In the genomic region with DNA sequence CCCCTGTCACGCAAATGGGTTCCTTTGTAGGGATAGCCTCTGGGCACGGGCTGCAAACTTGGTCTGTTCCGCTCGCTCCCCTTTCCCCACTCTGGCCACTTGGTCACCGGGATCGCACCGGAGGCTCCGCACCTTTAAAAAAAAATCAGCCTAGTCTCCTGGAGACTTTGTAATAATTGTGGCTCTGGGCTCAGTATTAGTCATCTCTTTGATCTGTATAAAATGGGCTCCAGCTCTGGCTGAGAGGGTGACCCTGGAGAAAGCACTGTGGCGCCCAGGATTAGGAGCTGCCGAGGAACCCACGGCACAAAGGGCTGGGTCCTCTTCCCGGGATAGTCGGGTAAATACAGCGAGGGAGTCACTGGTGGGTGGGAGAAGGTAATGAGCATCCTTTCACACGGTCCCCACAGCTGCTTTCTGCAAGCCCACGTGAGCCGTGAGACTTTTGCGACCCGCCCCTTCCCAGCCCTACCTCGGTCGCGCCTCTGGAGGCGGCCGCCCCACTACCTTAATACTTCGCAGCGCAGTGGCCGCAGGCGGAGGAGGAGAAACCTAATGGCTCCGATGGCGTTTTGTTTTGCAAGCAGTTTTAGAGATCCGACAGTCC, we compare ENCODE assay signal across 8 mouse cellular contexts. TPM values are rescaled to one million over a fixed set of nuclear protein-coding genes. Genes with fewer than 3 reads are reported as not detected.
DNase-seq lines count a peak whose midpoint lies in the region; ATAC-seq and TF ChIP-seq lines count a peak whose summit lies in the region.

No protein-coding gene starts in this region.

- no peak overlapping the region for H3K27ac ChIP-seq in thymus, adult 2 months (ENCODE audit: control insufficient read depth, insufficient read depth, low read length)
- no peak overlapping the region for H3K27ac ChIP-seq in forebrain, embryonic 12.5 days
- 0 out of 2 replicates have a peak overlapping the region, but pooled peaks have one; percentile 45 for H3K27ac ChIP-seq in liver, embryonic 15.5 days (replicated peaks)
- H3K27ac ChIP-seq in neural tube, embryonic 11.5 days (ENCODE audit: low read depth, low read length) = no peak overlapping the region

- WGBS in thymus, adult 2 months = 3% methylated on average over 31 of the region's 31 CpGs
- under 1% methylated on average over 31 of the region's 31 CpGs for WGBS in forebrain, embryonic 12.5 days
- 2% methylated on average over 31 of the region's 31 CpGs for WGBS in liver, embryonic 15.5 days (ENCODE audit: insufficient replicate concordance)
- WGBS in neural tube, embryonic 11.5 days = under 1% methylated on average over 31 of the region's 31 CpGs

- no peak for DNase-seq in thymus, adult 2 months
- no peak for DNase-seq in thymus, adult 18-20 months
- peak; percentile 27 for DNase-seq in induced T-regulatory cell, adult 2 months (ENCODE audit: low read depth)
- DNase-seq in neural tube, embryonic 11.5 days (ENCODE audit: low spot score) = peak; percentile 63
- DNase-seq in gastrocnemius, postnatal 10 days = no peak
- no peak for DNase-seq in cerebellum, adult 9-10 months

- no peaks in the 10 kb centered on the region for H3K9me3 ChIP-seq in forebrain, embryonic 12.5 days
- no peaks in the 10 kb centered on the region for H3K9me3 ChIP-seq in liver, embryonic 15.5 days (replicated peaks)
- no peaks in the 10 kb centered on the region for H3K9me3 ChIP-seq in neural tube, embryonic 11.5 days (ENCODE audit: control insufficient read depth, low read length)

- no peak for TF ChIP-seq CTCF in thymus, adult 2 months (IDR thresholded peaks at IDR 0.05; ENCODE audit: borderline replicate concordance, control insufficient read depth, extremely low read depth, insufficient read depth, low read length, poor library complexity)

- peak overlapping the region; percentile 67 for H3K4me2 ChIP-seq in forebrain, embryonic 12.5 days
- peak overlapping the region; percentile 62 for H3K4me2 ChIP-seq in liver, embryonic 15.5 days
- H3K4me2 ChIP-seq in neural tube, embryonic 11.5 days (ENCODE audit: low read depth) = peak overlapping the region; percentile 65

- H3K27me3 ChIP-seq in thymus, adult 2 months (ENCODE audit: control insufficient read depth, insufficient read depth, low read length) = peaks cover 19% of the 10 kb centered on the region
- H3K27me3 ChIP-seq in forebrain, embryonic 12.5 days = peaks cover 78% of the 10 kb centered on the region
- peaks cover 65% of the 10 kb centered on the region for H3K27me3 ChIP-seq in liver, embryonic 15.5 days
- peaks cover 47% of the 10 kb centered on the region for H3K27me3 ChIP-seq in neural tube, embryonic 11.5 days (ENCODE audit: control insufficient read depth, insufficient read depth, low read length)

- no peak overlapping the region for H3K9ac ChIP-seq in forebrain, embryonic 12.5 days
- peak overlapping the region; percentile 39; the same call in 1 of the 2 replicates for H3K9ac ChIP-seq in liver, embryonic 15.5 days
- no peak overlapping the region for H3K9ac ChIP-seq in neural tube, embryonic 11.5 days (ENCODE audit: low read length)

- H3K36me3 ChIP-seq in thymus, adult 2 months (ENCODE audit: control insufficient read depth, insufficient read depth, low read length) = no peaks in the 10 kb centered on the region
- H3K36me3 ChIP-seq in forebrain, embryonic 12.5 days (replicated peaks) = no peaks in the 10 kb centered on the region
- no peaks in the 10 kb centered on the region for H3K36me3 ChIP-seq in liver, embryonic 15.5 days (replicated peaks)
- H3K36me3 ChIP-seq in neural tube, embryonic 11.5 days (ENCODE audit: control insufficient read depth, insufficient read depth, low read length) = no peaks in the 10 kb centered on the region

- peak overlapping the region; percentile 26 for H3K4me3 ChIP-seq in thymus, adult 2 months (ENCODE audit: control insufficient read depth, insufficient read depth, low read length)
- peak overlapping the region; percentile 45 for H3K4me3 ChIP-seq in forebrain, embryonic 12.5 days (replicated peaks)
- H3K4me3 ChIP-seq in liver, embryonic 15.5 days (replicated peaks) = peak overlapping the region; percentile 54
- peak overlapping the region; percentile 36 for H3K4me3 ChIP-seq in neural tube, embryonic 11.5 days (ENCODE audit: low read depth, low read length)

- TF ChIP-seq POLR2A in thymus, adult 2 months (IDR thresholded peaks at IDR 0.05; ENCODE audit: control insufficient read depth, extremely low read depth, insufficient read depth, low read length, poor library complexity) = no peak

- H3K4me1 ChIP-seq in thymus, adult 2 months (replicated peaks; ENCODE audit: control insufficient read depth, insufficient read depth, low read length) = peaks cover 8% of the 10 kb centered on the region
- H3K4me1 ChIP-seq in forebrain, embryonic 12.5 days = peaks cover 24% of the 10 kb centered on the region
- H3K4me1 ChIP-seq in liver, embryonic 15.5 days (replicated peaks) = peaks cover 11% of the 10 kb centered on the region; the same call in 1 of the 2 replicates
- H3K4me1 ChIP-seq in neural tube, embryonic 11.5 days (ENCODE audit: control insufficient read depth, insufficient read depth, low read length) = peaks cover 5% of the 10 kb centered on the region; the same call in 1 of the 2 replicates

- peak; percentile 51; the same call in 1 of the 2 replicates for ATAC-seq in forebrain, embryonic 12.5 days (ENCODE audit: low FRiP score)
- ATAC-seq in liver, embryonic 15.5 days (ENCODE audit: insufficient read depth) = no peak
- ATAC-seq in neural tube, embryonic 11.5 days (ENCODE audit: insufficient read depth, low FRiP score, low TSS enrichment) = peak; percentile 52; the same call in 1 of the 2 replicates

RNA-seq across cellular contexts. Expression of gene Dsp, which starts 1.4 kb away (rescaled TPM):
- 10.2 and 10.6 TPM in 2 replicates for polyA plus RNA-seq in thymus, adult 2 months (2012; rRNA removed)
- polyA plus RNA-seq in forebrain, embryonic 12.5 days (2016; fragmentation: Nextera tagmentation; extraction: Ambion mirVana) = 0.64 and 1.1 TPM in 2 replicates
- polyA plus RNA-seq in liver, embryonic 15.5 days (2015; fragmentation: Nextera tagmentation; extraction: Ambion mirVana) = 1.6 and 1.7 TPM in 2 replicates
- 1.1 TPM in 2 replicates for polyA plus RNA-seq in neural tube, embryonic 11.5 days (2014; fragmentation: Nextera tagmentation; extraction: Ambion mirVana)
- total RNA-seq in gastrocnemius, postnatal 10 days (2021) = under 1 TPM; 0.19 to 0.20 TPM

RNA-seq across cellular contexts. Expression of gene Snrnp48, which starts 52.2 kb away (rescaled TPM):
- 65.1 and 69.5 TPM in 2 replicates for polyA plus RNA-seq in thymus, adult 2 months (2012; rRNA removed)
- polyA plus RNA-seq in forebrain, embryonic 12.5 days (2016; fragmentation: Nextera tagmentation; extraction: Ambion mirVana) = 38.5 and 41.9 TPM in 2 replicates
- 11.0 and 11.1 TPM in 2 replicates for polyA plus RNA-seq in liver, embryonic 15.5 days (2015; fragmentation: Nextera tagmentation; extraction: Ambion mirVana)
- 33.2 and 35.3 TPM in 2 replicates for polyA plus RNA-seq in neural tube, embryonic 11.5 days (2014; fragmentation: Nextera tagmentation; extraction: Ambion mirVana)
- 10 to 100 TPM in 1 of 2 experiments, 1 to 10 TPM in 1; 8.1 to 11.7 TPM for total RNA-seq in gastrocnemius, postnatal 10 days (2021)

Comparison
In these comparisons a context has a peak if more than half of its experiments do, and no peak if none do; other contexts are left out.
1. DNase-seq: peak in induced T-regulatory cell, adult 2 months (single experiment) and neural tube, embryonic 11.5 days (single experiment); none in thymus, adult 2 months (single experiment), thymus, adult 18-20 months (0 of 2), gastrocnemius, postnatal 10 days (single experiment) and cerebellum, adult 9-10 months (single experiment).
2. Peak in every context shown above with its lines, with median percentiles within 50 percentile points of each other: H3K4me3 ChIP-seq and H3K4me2 ChIP-seq.